Mouse (Mus musculus) limb, embryonic 12.5 days (tissue): ENCODE results near the gene Rrp15. TPM values are rescaled to one million over a fixed set of nuclear protein-coding genes. Genes with fewer than 3 reads are reported as not detected.
A peak's percentile ranks its signal among the peaks of the same experiment; 100 is the strongest.

ENCODE experiments used
- ATAC-seq: fragments of 200-750 bp; cut with Nextera tagmentation; 2 replicates; pipeline ENCODE4 v1.8.0; 2017; ENCODE audit warnings: low read depth, moderate TSS enrichment; ENCODE audit not compliant: insufficient number of reproducible peaks, insufficient read depth, low FRiP score, low TSS enrichment
- H3K27ac ChIP-seq: fragments of 300-500 bp; sonication (generic); 2 replicates; pipeline ENCODE4 v1.5.1; 2016; ENCODE audit warnings: mild to moderate bottlenecking, moderate library complexity
- H3K27me3 ChIP-seq: fragments of 300-500 bp; sonication (generic); 2 replicates; pipeline ENCODE4 v1.6.1; 2016; ENCODE audit warnings: mild to moderate bottlenecking, moderate library complexity
- H3K36me3 ChIP-seq: fragments of 300-500 bp; sonication (generic); 2 replicates; pipeline ENCODE4 v1.6.1; 2016; ENCODE audit warnings: mild to moderate bottlenecking, moderate library complexity
- H3K4me1 ChIP-seq: fragments of 300-500 bp; sonication (generic); replicated peaks from 2 replicates; pipeline ENCODE4 v1.6.1; 2016
- H3K4me2 ChIP-seq: fragments of 300-500 bp; sonication (generic); 2 replicates; pipeline ENCODE4 v1.6.1; 2016; ENCODE audit warnings: mild to moderate bottlenecking, moderate library complexity
- H3K4me3 ChIP-seq: fragments of 300-500 bp; sonication (generic); replicated peaks from 2 replicates; pipeline ENCODE4 v1.5.1; 2016; ENCODE audit warnings: mild to moderate bottlenecking
- H3K9ac ChIP-seq: fragments of 300-500 bp; sonication (generic); replicated peaks from 2 replicates; pipeline ENCODE4 v1.6.1; 2016; ENCODE audit warnings: mild to moderate bottlenecking, moderate library complexity
- H3K9me3 ChIP-seq: fragments of 300-500 bp; sonication (generic); 2 replicates; pipeline ENCODE4 v1.6.1; 2016; ENCODE audit warnings: mild to moderate bottlenecking, moderate library complexity
- WGBS: fragments of 180-500 bp; shearing (Covaris S2); methylation state at CpG from one replicate; pipeline ENCODE4 v1.1.7; 2016; 5-methylcytosine and 5-hydroxymethylcytosine counted together
- polyA plus RNA-seq: library from polyadenylated mRNA; unstranded; fragments of >200 nt; fragmentation: Nextera tagmentation; extraction: Ambion mirVana; gene quantifications from 2 replicates; pipeline ENCODE4 v1.2.1, GENCODE M21; 2016

Rrp15 gene
- polyA plus RNA-seq, 1 experiment from 2014 or later, result 77.2 TPM

DNA sequence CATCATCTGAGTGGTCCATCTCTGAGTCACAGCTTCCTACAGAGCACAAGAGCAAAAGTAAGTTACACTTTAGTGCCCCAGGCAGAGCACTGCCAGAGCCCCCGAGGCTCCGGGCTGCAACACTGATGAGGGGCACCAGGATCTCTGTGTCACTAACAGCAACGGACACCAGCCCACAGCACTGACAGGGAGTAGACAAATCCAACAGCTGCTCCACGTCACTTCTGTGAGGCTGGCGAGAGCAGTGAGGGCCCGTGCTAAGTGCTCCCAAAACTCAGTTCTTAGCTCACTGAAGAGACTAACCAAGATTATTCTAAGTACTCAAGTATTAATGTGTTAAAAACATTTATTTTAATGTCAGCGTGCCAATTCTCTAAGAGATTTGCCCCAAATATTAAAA, 9.3 kb downstream of the Rrp15 start:
- H3K36me3 ChIP-seq, result peaks cover 48% of the 10 kb centered on the region
- no peak for ATAC-seq
- 80% methylated on average over 7 of the region's 7 CpGs for WGBS
- no peak overlapping the region for H3K9ac ChIP-seq
- H3K4me1 ChIP-seq, result no peaks in the 10 kb centered on the region; the same call in 1 of the 2 replicates
- H3K27me3 ChIP-seq, result no peaks in the 10 kb centered on the region
- H3K9me3 ChIP-seq, result no peaks in the 10 kb centered on the region
- H3K27ac ChIP-seq, result no peak overlapping the region
- no peak overlapping the region for H3K4me2 ChIP-seq
- no peak overlapping the region for H3K4me3 ChIP-seq

DNA sequence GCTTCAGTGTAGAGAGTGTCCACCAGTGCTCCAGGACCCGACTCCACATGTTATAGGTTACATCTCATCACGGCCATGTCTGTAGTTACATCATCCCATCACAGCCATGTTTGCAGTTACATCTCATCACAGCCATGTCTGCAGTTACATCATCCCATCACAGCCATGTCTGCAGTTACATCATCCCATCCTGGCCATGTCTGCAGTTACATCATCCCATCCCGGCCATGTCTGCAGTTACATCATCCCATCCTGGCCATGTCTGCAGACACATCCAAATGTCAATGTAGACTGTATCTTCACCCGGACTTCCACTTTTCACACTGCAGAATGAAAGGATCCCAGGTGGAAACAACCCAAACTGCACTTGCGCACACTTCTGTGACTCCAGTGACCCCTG, 13.6 kb downstream of the Rrp15 start:
- Histone ChIP-seq H3K4me3 (no peak overlapping the region), H3K4me1 (no peaks in the 10 kb centered on the region), H3K9me3 (no peaks in the 10 kb centered on the region), H3K27ac (no peak overlapping the region), H3K4me2 (no peak overlapping the region), H3K36me3 (peaks cover 66% of the 10 kb centered on the region), H3K27me3 (no peaks in the 10 kb centered on the region), H3K9ac (no peak overlapping the region)
- no peak for ATAC-seq
- 94% methylated on average over 5 of the region's 5 CpGs for WGBS

DNA sequence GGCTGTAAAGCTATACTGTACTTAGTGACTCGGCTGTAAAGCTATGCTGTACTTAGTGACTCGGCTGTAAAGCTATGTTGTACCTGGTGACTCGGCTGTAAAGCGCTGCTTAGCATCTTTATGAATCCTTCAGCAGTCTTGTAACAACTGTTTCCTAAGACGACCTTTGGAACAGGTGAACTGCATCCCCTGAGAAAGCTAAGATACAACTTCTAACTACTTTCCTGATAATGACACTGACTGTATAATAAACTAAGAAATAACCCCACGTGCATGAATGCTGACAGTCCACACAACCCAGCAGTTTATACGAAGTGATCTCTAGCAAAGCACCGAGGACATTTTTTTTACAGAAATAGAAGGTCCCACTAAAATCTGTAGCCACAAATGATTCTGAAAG, 16.1 kb downstream of the Rrp15 start:
- Histone ChIP-seq H3K9ac (no peak overlapping the region), H3K36me3 (peaks cover 49% of the 10 kb centered on the region), H3K4me3 (no peak overlapping the region), H3K4me2 (no peak overlapping the region), H3K27me3 (no peaks in the 10 kb centered on the region), H3K9me3 (no peaks in the 10 kb centered on the region), H3K4me1 (no peaks in the 10 kb centered on the region), H3K27ac (no peak overlapping the region)
- ATAC-seq, result no peak
- 94% methylated on average over 8 of the region's 8 CpGs for WGBS

DNA sequence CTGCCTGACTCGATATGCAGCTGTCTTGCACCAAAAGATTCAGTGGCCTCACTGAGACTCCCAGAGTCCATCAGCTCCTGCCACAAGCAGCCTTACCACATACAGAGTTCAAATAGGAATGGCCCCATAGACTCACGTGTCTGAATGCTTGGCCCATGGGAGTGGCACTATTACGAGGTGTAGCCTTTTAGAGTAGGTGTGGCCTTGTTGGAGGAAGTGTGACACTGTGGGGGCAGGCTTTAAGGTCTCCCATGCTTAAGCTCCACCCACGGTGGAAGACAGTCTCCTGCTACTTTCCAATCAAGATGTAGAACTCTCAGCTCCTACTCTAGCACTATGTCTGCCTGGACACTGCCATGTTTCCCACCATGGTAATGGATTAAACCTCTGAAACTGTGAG, 20.4 kb downstream of the Rrp15 start:
- Histone ChIP-seq H3K27me3 (no peaks in the 10 kb centered on the region), H3K4me2 (no peak overlapping the region), H3K4me3 (no peak overlapping the region), H3K9ac (no peak overlapping the region), H3K4me1 (peaks cover 22% of the 10 kb centered on the region), H3K27ac (no peak overlapping the region), H3K36me3 (peaks cover 9% of the 10 kb centered on the region; the same call in 1 of the 2 replicates), H3K9me3 (no peaks in the 10 kb centered on the region)
- WGBS, result 63% methylated on average over 4 of the region's 4 CpGs
- ATAC-seq, result no peak

DNA sequence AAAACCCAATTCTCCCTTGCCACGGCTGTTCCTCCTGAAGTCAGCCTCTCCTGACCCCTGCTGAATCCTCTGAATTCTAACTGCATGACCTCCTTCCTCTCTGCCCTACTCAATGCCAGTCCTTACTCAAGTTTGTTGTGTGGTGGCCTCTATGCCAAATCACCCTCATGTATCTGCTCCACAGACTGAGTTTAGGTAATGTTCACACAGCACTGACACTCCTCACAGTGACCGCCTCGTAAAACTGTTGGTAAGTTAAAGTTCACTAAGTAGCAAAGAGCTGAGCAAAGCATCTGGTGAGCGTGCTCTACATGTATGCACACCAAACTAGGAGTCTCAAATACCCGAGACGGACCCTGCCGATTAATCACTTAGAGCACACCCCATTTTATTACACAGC, 23.0 kb downstream of the Rrp15 start:
- 34% methylated on average over 7 of the region's 7 CpGs for WGBS
- H3K27ac ChIP-seq, result peak overlapping the region; percentile 50
- H3K4me3 ChIP-seq, result no peak overlapping the region
- no peaks in the 10 kb centered on the region for H3K27me3 ChIP-seq
- peaks cover 22% of the 10 kb centered on the region for H3K4me1 ChIP-seq
- no peak overlapping the region for H3K4me2 ChIP-seq
- H3K9me3 ChIP-seq, result no peaks in the 10 kb centered on the region
- peaks cover 2% of the 10 kb centered on the region for H3K36me3 ChIP-seq
- H3K9ac ChIP-seq, result no peak overlapping the region
- ATAC-seq, result no peak

DNA sequence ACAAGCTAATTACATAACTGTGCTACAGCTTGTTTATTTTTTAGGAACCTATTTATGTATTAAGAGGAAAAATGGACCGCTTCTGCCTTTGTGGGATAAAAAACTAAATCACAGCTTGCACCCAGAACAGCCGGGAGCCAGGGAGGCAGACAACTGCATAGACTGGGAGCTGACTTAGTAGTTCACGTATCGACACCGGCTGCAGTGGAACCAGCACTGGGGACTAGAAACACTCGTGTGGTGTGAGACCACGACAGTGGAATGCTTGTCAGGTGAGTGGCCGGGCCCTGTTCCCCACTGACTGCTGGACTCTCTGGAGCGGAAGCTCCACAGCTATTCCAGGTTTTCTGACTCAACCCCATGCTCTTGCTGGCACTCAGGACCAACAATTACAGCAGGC, 26.9 kb downstream of the Rrp15 start:
- no peak for ATAC-seq
- Histone ChIP-seq H3K36me3 (peaks cover 30% of the 10 kb centered on the region), H3K9ac (no peak overlapping the region), H3K4me2 (no peak overlapping the region), H3K4me1 (peaks cover 17% of the 10 kb centered on the region), H3K9me3 (no peaks in the 10 kb centered on the region), H3K27me3 (no peaks in the 10 kb centered on the region), H3K4me3 (no peak overlapping the region), H3K27ac (no peak overlapping the region)
- 83% methylated on average over 9 of the region's 9 CpGs for WGBS

DNA sequence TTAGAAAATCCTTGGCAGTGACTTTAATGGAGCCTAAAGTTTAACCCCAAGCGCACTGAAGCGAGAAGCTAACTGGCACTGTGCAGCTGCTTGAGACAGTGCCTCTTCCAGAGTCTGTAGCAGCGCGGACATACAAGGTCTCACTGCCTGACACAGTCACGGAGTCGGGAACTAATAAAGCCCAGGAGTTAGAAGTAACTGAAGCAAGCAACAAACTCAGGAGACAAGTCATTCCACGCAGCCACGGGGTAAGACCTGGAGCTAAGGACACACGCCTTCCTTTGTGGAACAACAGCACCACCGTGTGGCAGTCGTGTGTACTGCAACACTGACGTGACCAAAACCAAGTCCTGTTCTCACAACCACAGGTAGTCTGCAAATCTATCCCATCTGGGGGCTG, 27.3 kb downstream of the Rrp15 start:
- no peak overlapping the region for H3K4me2 ChIP-seq
- H3K9ac ChIP-seq, result no peak overlapping the region
- H3K36me3 ChIP-seq, result peaks cover 35% of the 10 kb centered on the region
- H3K27me3 ChIP-seq, result no peaks in the 10 kb centered on the region
- no peaks in the 10 kb centered on the region for H3K9me3 ChIP-seq
- peaks cover 13% of the 10 kb centered on the region for H3K4me1 ChIP-seq
- no peak overlapping the region for H3K4me3 ChIP-seq
- peak; percentile 78 for ATAC-seq
- H3K27ac ChIP-seq, result no peak overlapping the region
- WGBS, result 28% methylated on average over 12 of the region's 12 CpGs

DNA sequence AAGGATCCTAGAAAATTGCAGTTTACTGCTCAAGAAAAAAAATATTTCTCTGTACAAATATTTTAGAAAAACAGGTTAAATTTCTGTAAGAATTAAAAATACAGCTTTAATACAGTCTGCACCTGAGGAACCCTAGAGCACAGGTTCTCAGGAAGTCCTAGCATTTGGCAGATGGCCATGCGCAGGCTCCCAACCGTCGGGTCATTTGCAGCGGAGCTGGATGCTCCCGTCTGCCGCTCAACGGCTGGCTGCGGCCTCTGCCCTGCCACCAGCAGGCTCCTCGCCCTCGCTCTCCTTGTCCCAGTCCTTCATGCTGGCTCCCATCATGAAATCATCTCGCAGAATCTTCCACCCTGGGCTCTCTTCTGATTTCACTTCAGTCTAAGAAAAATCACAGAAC, 28.0 kb downstream of the Rrp15 start:
- Histone ChIP-seq H3K9me3 (no peaks in the 10 kb centered on the region), H3K9ac (no peak overlapping the region), H3K27me3 (no peaks in the 10 kb centered on the region), H3K4me2 (no peak overlapping the region), H3K36me3 (peaks cover 36% of the 10 kb centered on the region), H3K4me3 (no peak overlapping the region), H3K4me1 (peaks cover 6% of the 10 kb centered on the region), H3K27ac (no peak overlapping the region)
- no peak for ATAC-seq
- WGBS, result 88% methylated on average over 11 of the region's 11 CpGs

DNA sequence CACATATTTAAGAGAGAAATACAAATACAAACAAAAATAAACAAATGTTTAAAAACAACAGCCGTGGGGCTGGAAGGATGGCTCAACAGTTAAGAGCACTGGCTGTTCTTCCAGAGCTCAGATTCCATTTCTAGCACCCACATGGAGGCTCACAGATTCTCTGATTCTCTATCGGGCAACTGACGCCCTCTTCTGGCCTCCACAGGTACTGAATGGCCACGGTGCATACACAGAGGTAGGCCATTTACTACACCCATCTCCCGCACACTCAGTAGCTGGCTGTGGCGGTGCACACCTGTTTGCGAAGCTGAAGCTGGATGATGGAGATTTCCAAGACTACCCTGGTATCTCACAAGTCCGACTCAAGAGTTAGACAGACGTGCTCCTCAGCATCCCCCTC, 29.4 kb downstream of the Rrp15 start:
- Histone ChIP-seq H3K27ac (no peak overlapping the region), H3K4me1 (no peaks in the 10 kb centered on the region), H3K36me3 (peaks cover 36% of the 10 kb centered on the region), H3K9me3 (no peaks in the 10 kb centered on the region), H3K27me3 (no peaks in the 10 kb centered on the region), H3K4me2 (no peak overlapping the region), H3K4me3 (no peak overlapping the region), H3K9ac (no peak overlapping the region)
- ATAC-seq, result no peak
- WGBS, result 94% methylated on average over 9 of the region's 9 CpGs

DNA sequence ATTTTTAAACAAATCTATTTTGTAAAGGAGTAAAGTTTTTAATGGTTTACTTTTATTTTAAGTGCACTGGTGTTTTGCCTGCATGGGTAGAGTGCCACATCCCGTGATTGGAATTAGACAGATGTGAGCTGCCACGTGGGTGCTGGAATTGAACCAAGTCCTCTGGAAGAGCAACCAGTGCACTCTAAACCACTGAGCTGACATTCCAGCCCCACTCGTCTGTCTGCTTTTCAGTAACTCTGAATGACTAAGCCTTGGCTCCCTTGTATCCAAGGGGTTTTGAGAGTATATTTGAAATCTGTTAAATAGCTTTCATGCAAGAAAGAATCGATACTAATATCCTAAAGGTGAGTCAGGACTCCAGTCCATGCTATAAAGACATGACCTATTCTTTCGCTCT, 30.3 kb downstream of the Rrp15 start:
- Histone ChIP-seq H3K9ac (no peak overlapping the region), H3K36me3 (peaks cover 36% of the 10 kb centered on the region), H3K4me1 (no peaks in the 10 kb centered on the region), H3K4me2 (no peak overlapping the region), H3K27ac (no peak overlapping the region), H3K9me3 (no peaks in the 10 kb centered on the region), H3K4me3 (no peak overlapping the region), H3K27me3 (no peaks in the 10 kb centered on the region)
- 87% methylated on average over 5 of the region's 5 CpGs for WGBS
- ATAC-seq, result no peak

DNA sequence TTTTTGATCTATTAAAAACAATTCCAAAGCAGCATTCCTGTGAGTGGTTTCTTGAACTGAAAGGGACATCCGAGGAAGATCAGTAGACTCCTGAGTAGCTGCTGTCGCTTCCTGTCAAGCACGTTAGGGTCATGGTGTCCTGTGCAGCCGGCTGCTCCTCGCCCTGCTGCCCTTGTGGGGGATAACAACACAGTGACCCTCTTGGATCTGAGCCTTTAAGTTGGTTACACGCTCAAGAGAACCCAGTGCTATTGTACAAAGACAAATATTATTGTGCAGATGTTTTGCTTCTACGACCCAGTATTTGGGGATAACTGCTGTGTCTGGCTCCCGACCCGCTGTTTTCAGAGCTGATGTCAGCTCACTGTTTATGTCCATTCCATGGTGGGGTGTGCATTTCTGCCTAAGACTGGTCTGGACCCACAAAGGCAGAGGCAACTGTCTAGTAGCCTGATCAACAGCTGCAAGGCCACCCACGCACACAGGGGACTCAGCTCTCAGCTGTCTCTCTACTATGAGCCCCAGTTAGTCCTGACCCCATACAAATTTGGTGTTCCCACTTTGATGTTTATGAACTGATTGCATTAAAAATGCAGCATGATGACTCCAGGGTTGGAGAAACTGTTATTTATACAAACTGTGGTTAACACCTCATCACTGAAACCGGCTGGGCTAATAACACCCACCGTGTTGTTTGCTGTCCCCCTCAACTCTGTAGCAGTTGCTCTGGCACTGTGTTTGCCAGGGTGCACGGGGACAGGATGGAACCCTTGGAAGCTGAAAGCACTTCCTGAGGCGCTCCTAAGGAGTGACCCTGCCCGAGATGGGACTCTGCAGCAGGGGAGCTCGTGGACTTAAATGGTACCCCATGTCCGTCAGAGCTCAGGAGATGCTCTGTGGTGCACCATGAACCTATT, 33.9 kb downstream of the Rrp15 start:
- 0 out of 2 replicates have a peak overlapping the region, but pooled peaks have one; percentile 17 for H3K27ac ChIP-seq
- H3K4me1 ChIP-seq, result peaks cover 4% of the 10 kb centered on the region; the same call in 1 of the 2 replicates
- 80% methylated on average over 17 of the region's 17 CpGs for WGBS
- no peak overlapping the region for H3K4me3 ChIP-seq
- H3K4me2 ChIP-seq, result no peak overlapping the region
- H3K27me3 ChIP-seq, result no peaks in the 10 kb centered on the region
- H3K9me3 ChIP-seq, result no peaks in the 10 kb centered on the region
- ATAC-seq, result no peak
- no peak overlapping the region for H3K9ac ChIP-seq
- peaks cover 25% of the 10 kb centered on the region for H3K36me3 ChIP-seq

DNA sequence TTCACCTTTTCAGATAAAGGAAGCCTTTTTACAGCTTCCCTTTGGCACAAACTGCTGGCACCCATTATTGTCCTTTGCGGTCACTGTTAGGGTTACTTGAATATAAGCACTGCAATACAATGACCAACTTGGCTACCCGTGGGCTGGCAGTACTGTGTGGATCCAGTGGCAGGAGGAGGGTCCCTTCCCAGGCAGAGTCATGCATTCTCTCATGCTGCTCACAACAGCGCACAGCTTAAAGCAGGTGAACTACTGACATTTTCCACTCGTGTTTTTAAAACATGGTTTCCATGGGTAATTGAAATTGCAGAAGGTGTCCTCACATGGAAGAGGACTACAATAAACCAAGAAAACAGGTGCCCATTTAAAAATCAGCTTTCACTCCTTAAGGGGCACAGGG, 34.9 kb downstream of the Rrp15 start:
- Histone ChIP-seq H3K4me1 (peaks cover 4% of the 10 kb centered on the region; the same call in 1 of the 2 replicates), H3K27me3 (no peaks in the 10 kb centered on the region), H3K36me3 (peaks cover 15% of the 10 kb centered on the region), H3K27ac (no peak overlapping the region), H3K4me2 (no peak overlapping the region), H3K4me3 (no peak overlapping the region), H3K9me3 (no peaks in the 10 kb centered on the region), H3K9ac (no peak overlapping the region)
- ATAC-seq, result no peak
- 79% methylated on average over 4 of the region's 4 CpGs for WGBS
